10 mouse cellular contexts compared by ENCODE assay signal in genomic region chr1:39734311-39734710, GRCm38 (mm10). TPM values are rescaled to one million over a fixed set of nuclear protein-coding genes. Genes with fewer than 3 reads are reported as not detected.
DNase-seq lines count a peak whose midpoint lies in the region; ATAC-seq lines count a peak whose summit lies in the region.
"Had no signal": no experiment of that assay in that cellular context is flagged by ENCODE, and none has a peak within 500 bp of the region (broad histone marks: within the 10 kb centered on the region; RNA-seq: fewer than 3 reads in every experiment).

No protein-coding gene starts in this region.

- peaks cover 10% of the 10 kb centered on the region for H3K4me1 ChIP-seq in embryonic facial prominence, embryonic 14.5 days (ENCODE audit: control insufficient read depth, insufficient read depth, low read length)
- 0 out of 2 replicates have a peak, but pooled peaks cover 8% of the 10 kb centered on the region for H3K4me1 ChIP-seq in stomach, embryonic 15.5 days

- no peak overlapping the region for H3K4me2 ChIP-seq in embryonic facial prominence, embryonic 14.5 days (ENCODE audit: low read depth, low read length)
- no peak overlapping the region for H3K4me2 ChIP-seq in stomach, embryonic 15.5 days
- H3K4me2 ChIP-seq: midbrain, embryonic 15.5 days had no signal

- intact Hi-C loops in heart, postnatal 14 days (cut with DNase I), result loop anchor here (2.0 kb wide), 1 partner anchor 48 kb away; no protein-coding TSS in a partner anchor
- intact Hi-C loops in left cerebral cortex, postnatal 10 days (cut with DNase I), result no loop called here

- no peak for ATAC-seq in embryonic facial prominence, embryonic 14.5 days (ENCODE audit: low read depth)
- ATAC-seq in stomach, embryonic 15.5 days (ENCODE audit: insufficient read depth, low FRiP score, low read depth), result no peak
- ATAC-seq: midbrain, embryonic 15.5 days had no signal

- no peaks in the 10 kb centered on the region for H3K27me3 ChIP-seq in embryonic facial prominence, embryonic 14.5 days (replicated peaks; ENCODE audit: control insufficient read depth, insufficient read depth, low read length)
- H3K27me3 ChIP-seq in stomach, embryonic 15.5 days (replicated peaks), result no peaks in the 10 kb centered on the region
- H3K27me3 ChIP-seq: midbrain, embryonic 15.5 days had no signal

- WGBS in embryonic facial prominence, embryonic 14.5 days, result 80% methylated on average over 13 of the region's 13 CpGs
- 77% methylated on average over 13 of the region's 13 CpGs for WGBS in stomach, embryonic 15.5 days

- peak overlapping the region; percentile 62; the same call in 1 of the 2 replicates for H3K27ac ChIP-seq in embryonic facial prominence, embryonic 14.5 days (replicated peaks; ENCODE audit: low read depth, low read length)
- peak overlapping the region; percentile 48; the same call in 1 of the 2 replicates for H3K27ac ChIP-seq in stomach, embryonic 15.5 days
- H3K27ac ChIP-seq: midbrain, embryonic 15.5 days had no signal

- H3K4me3 ChIP-seq in embryonic facial prominence, embryonic 14.5 days (ENCODE audit: low read depth, low read length), result no peak overlapping the region
- H3K4me3 ChIP-seq in stomach, embryonic 15.5 days (replicated peaks), result no peak overlapping the region
- H3K4me3 ChIP-seq: midbrain, embryonic 15.5 days had no signal

- no peak overlapping the region for H3K9ac ChIP-seq in embryonic facial prominence, embryonic 14.5 days (ENCODE audit: low read depth, low read length)
- no peak overlapping the region for H3K9ac ChIP-seq in stomach, embryonic 15.5 days
- H3K9ac ChIP-seq: midbrain, embryonic 15.5 days had no signal

- H3K9me3 ChIP-seq in embryonic facial prominence, embryonic 14.5 days (ENCODE audit: control insufficient read depth, low read length), result no peaks in the 10 kb centered on the region
- no peaks in the 10 kb centered on the region for H3K9me3 ChIP-seq in stomach, embryonic 15.5 days
- H3K9me3 ChIP-seq: midbrain, embryonic 15.5 days had no signal

- peak; percentile 97 for DNase-seq in heart, adult 11 months
- DNase-seq in heart, postnatal 14 days, result no peak
- no peak for DNase-seq in embryonic facial prominence, embryonic 14.5 days (ENCODE audit: low spot score)
- peak; percentile 52 to 74 for DNase-seq in kidney, postnatal 25 days
- DNase-seq in urinary bladder, postnatal 14 days (ENCODE audit: low spot score), result no peak
- no peak for DNase-seq in left cerebral cortex, postnatal 10 days (ENCODE audit: extremely low spot score in 1 of 2, low spot score in 2 of 2)
- DNase-seq in urinary bladder, postnatal 4 days (ENCODE audit: low spot score in 2 of 2), result no peak

- no peaks in the 10 kb centered on the region for H3K36me3 ChIP-seq in embryonic facial prominence, embryonic 14.5 days (ENCODE audit: control insufficient read depth, insufficient read depth, low read length)
- no peaks in the 10 kb centered on the region for H3K36me3 ChIP-seq in stomach, embryonic 15.5 days
- H3K36me3 ChIP-seq: midbrain, embryonic 15.5 days had no signal

RNA-seq across cellular contexts. Expression of gene Rfx8, which starts 13.5 kb away (rescaled TPM):
- under 1 TPM; 0.32 to 0.36 TPM for total RNA-seq in heart, postnatal 14 days (2021)
- 2.0 and 2.3 TPM in 2 replicates for polyA plus RNA-seq in embryonic facial prominence, embryonic 14.5 days (2014; fragmentation: Nextera tagmentation; extraction: Ambion mirVana)
- polyA plus RNA-seq in stomach, embryonic 15.5 days (2015; fragmentation: Nextera tagmentation; extraction: Ambion mirVana), result 0.08 and 0.22 TPM in 2 replicates
- total RNA-seq in left cerebral cortex, postnatal 10 days (2021), result not detected
- total RNA-seq: ES-E14 had no signal

Comparison
In these comparisons a context has a peak if more than half of its experiments do, and no peak if none do; other contexts are left out.
1. DNase-seq: peak in heart, adult 11 months (single experiment) and kidney, postnatal 25 days (2 of 2); none in heart, postnatal 14 days (0 of 2), embryonic facial prominence, embryonic 14.5 days (single experiment), urinary bladder, postnatal 14 days (single experiment), left cerebral cortex, postnatal 10 days (0 of 2) and urinary bladder, postnatal 4 days (0 of 2).